Mouse (Mus musculus) megakaryocyte, embryonic 14.5 days (primary cell): ENCODE measurements around the gene Doc2g.

Experiments
- FLI1 ChIP-seq: IDR thresholded peaks from 2 replicates; pipeline ENCODE4 v1.6.1; 2012; ENCODE audit warnings: low read length, inconsistent platforms, mixed read lengths
- GATA1 ChIP-seq: IDR thresholded peaks from 3 replicates; pipeline ENCODE4 v1.6.1; 2012; ENCODE audit warnings: mixed read lengths, low read length, inconsistent platforms, borderline replicate concordance

GRCm38 (mm10) chr19:3967258-3967657 is 35.9 kb upstream of the Doc2g start:
- no peak for TF ChIP-seq GATA1
- TF ChIP-seq FLI1, result no peak
